Mouse (Mus musculus): ENCODE measurements around the gene Bcas3. TPM values are rescaled to one million over a fixed set of nuclear protein-coding genes. Genes with fewer than 3 reads are reported as not detected.

Gene Bcas3
- polyA plus RNA-seq, 1 experiment from 2014 or later, result 32.5 TPM

DNA sequence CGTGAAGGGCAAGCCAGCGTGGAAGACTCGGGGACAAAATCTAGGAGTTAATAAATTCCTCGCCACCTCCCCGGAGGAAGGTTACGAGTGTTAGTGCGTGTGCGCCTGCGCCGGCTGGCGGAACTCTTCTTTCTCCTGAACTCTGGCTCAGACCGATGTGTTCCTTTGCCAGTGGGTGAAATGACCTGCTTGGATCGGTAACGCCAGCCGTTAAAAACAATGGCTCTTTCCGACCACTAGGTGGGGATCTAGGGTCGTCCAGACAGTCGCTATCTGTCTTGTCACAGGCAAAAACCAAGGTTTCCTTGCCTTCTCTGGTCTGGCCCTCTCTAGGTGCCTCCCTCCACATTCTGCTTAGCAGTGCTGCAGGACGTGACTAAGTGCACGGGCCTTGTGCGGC is 496.1 kb downstream of the Bcas3 start:
- peak; percentile 8; the same call in 1 of the 2 replicates for ATAC-seq (ENCODE audit: borderline replicate concordance, extremely low read depth, low FRiP score, low TSS enrichment)
- Histone ChIP-seq H3K27me3 (no peaks in the 10 kb centered on the region), H3K36me3 (no peaks in the 10 kb centered on the region), H3K9ac (no peak overlapping the region), H3K27ac (peak overlapping the region; percentile 48), H3K4me1 (peaks cover 34% of the 10 kb centered on the region), H3K9me3 (no peaks in the 10 kb centered on the region), H3K4me2 (peak overlapping the region; percentile 53), H3K4me3 (peak overlapping the region; percentile 22)
- 2% methylated on average over 21 of the region's 21 CpGs for WGBS

- no peak within 1 kb of the TSS; the same call in 1 of the 2 replicates for H3K4me3 ChIP-seq
- H3K27me3 ChIP-seq, result no peaks in the 10 kb centered on the region
- peak within 1 kb of the TSS; percentile 53; the same call in 1 of the 2 replicates for H3K4me2 ChIP-seq
- no peaks in the 10 kb centered on the region for H3K36me3 ChIP-seq
- no peak within 1 kb of the TSS for H3K9ac ChIP-seq
- H3K9me3 ChIP-seq, result no peaks in the 10 kb centered on the region
- peaks cover 26% of the 10 kb centered on the region for H3K4me1 ChIP-seq
- ATAC-seq (ENCODE audit: borderline replicate concordance, extremely low read depth, low FRiP score, low TSS enrichment), result no peak
- H3K27ac ChIP-seq, result no peak within 1 kb of the TSS
- WGBS, result 82% methylated on average over 6 of the region's 6 CpGs
Observed at GRCm38 (mm10) chr11:85850233-85850632, 497.3 kb downstream of the Bcas3 start, which contains the start of gene Gm11444. Gm11444 (minus strand) TSS chr11:85850333.

- Histone ChIP-seq H3K4me3 (no peak overlapping the region), H3K9me3 (no peaks in the 10 kb centered on the region), H3K4me1 (peaks cover 25% of the 10 kb centered on the region), H3K9ac (no peak overlapping the region), H3K27ac (no peak overlapping the region), H3K36me3 (no peaks in the 10 kb centered on the region), H3K4me2 (no peak overlapping the region), H3K27me3 (no peaks in the 10 kb centered on the region)
- 32% methylated on average over 6 of the region's 6 CpGs for WGBS
- no peak for ATAC-seq (ENCODE audit: borderline replicate concordance, extremely low read depth, low FRiP score, low TSS enrichment)
Observed at GRCm38 (mm10) chr11:85850758-85851157, 497.8 kb downstream of the Bcas3 start.

DNA sequence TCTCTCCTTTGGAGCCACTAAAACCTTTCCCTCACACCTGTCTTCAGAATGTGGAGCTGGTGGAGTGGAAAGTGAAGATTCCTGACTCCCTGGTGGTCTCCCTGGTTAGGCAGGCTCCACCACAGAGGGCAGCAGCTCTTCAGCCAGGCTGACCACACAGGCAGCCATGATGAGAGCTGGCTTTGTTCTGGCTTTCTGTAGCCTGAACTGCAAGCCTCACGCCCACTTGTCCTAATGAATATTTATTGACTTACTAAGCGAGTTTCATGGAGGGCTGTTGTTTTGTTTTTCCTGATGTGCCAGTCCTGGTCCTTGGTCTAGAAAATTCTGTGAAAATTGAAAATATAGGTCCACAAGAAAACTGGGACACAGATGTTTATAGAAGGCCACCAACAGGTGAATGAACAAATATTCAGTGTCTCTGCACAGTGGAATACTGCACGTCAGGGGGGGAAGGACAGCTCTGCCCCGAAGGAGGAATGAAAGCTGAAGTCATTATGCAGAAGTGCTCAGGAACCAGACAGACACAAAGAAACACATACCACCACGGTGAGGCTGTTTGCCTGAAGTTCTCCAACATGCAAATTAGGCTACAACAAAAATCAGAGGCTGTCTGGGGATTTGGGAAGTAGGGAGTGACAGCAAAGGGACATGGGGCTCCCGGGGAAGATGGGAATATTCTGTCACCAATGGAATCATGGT is 505.2 kb downstream of the Bcas3 start:
- ATAC-seq (ENCODE audit: borderline replicate concordance, extremely low read depth, low FRiP score, low TSS enrichment), result no peak
- no peaks in the 10 kb centered on the region for H3K9me3 ChIP-seq
- no peak overlapping the region for H3K27ac ChIP-seq
- no peaks in the 10 kb centered on the region for H3K36me3 ChIP-seq
- no peak overlapping the region for H3K9ac ChIP-seq
- H3K4me1 ChIP-seq, result no peaks in the 10 kb centered on the region
- 35% methylated on average over 6 of the region's 6 CpGs for WGBS
- no peak overlapping the region for H3K4me2 ChIP-seq
- H3K4me3 ChIP-seq, result no peak overlapping the region
- H3K27me3 ChIP-seq, result no peaks in the 10 kb centered on the region

GRCm38 (mm10) chr11:85864363-85864762 is 511.4 kb downstream of the Bcas3 start:
- Histone ChIP-seq H3K4me3 (no peak overlapping the region), H3K4me2 (no peak overlapping the region), H3K27me3 (no peaks in the 10 kb centered on the region), H3K9me3 (no peaks in the 10 kb centered on the region), H3K4me1 (no peaks in the 10 kb centered on the region), H3K9ac (no peak overlapping the region), H3K27ac (no peak overlapping the region), H3K36me3 (no peaks in the 10 kb centered on the region)
- WGBS, result 40% methylated on average over 7 of the region's 7 CpGs
- no peak for ATAC-seq (ENCODE audit: borderline replicate concordance, extremely low read depth, low FRiP score, low TSS enrichment)

Small RNA genes lying within 50 kb of the gene (microRNA-seq; reads per million reads assigned to microRNA genes)
- gene Mir5110, result not detected

Other genes with a start within 250 kb of the Bcas3 start
- gene Usp32, start 213.0 kb upstream of the Bcas3 start, polyA plus RNA-seq (2015; fragmentation: Nextera tagmentation; extraction: Ambion mirVana), result 3.2 and 3.4 TPM in 2 replicates
- 0.22 TPM in 1 of 2 replicates, not detected in the other for gene 1700125H20Rik, start 182.8 kb upstream of the Bcas3 start, polyA plus RNA-seq (2015; fragmentation: Nextera tagmentation; extraction: Ambion mirVana)
- 41.6 and 43.3 TPM in 2 replicates for gene Appbp2, start 118.0 kb upstream of the Bcas3 start, polyA plus RNA-seq (2015; fragmentation: Nextera tagmentation; extraction: Ambion mirVana)
- gene Ppm1d, start 41.9 kb upstream of the Bcas3 start, polyA plus RNA-seq (2015; fragmentation: Nextera tagmentation; extraction: Ambion mirVana), result 19.4 and 19.8 TPM in 2 replicates

All from lung, embryonic 15.5 days (tissue).